Mouse (Mus musculus) megakaryocyte-erythroid progenitor cell, adult 5-6 weeks (primary cell): Measurements from ENCODE around the gene Ghrh. TPM values are rescaled to one million over a fixed set of nuclear protein-coding genes. Genes with fewer than 3 reads are reported as not detected.

Experiments
- ATAC-seq: replicated peaks from 2 replicates; pipeline ENCODE4 v1.8.0; 2016; ENCODE audit warnings: mild to moderate bottlenecking, inconsistent platforms; ENCODE audit not compliant: severe bottlenecking, poor library complexity, low FRiP score, low TSS enrichment
- total RNA-seq, 2 experiments: library from RNA; stranded (forward) in 1 of 2; stranded (reverse) in 1 of 2; fragments of 200-1000, 215-1000 nt in 1 of 2; fragments of >200 nt in 1 of 2; fragmentation: Nextera tagmentation in 1 of 2; gene quantifications; 2 replicates each; pipeline ENCODE4 v1.2.3; 2014 to 2017

Ghrh gene
- total RNA-seq, 2 experiments from 2014 or later, result not detected

- no peak for ATAC-seq
Observed at GRCm38 (mm10) chr2:157313718-157314117, 33.6 kb downstream of the Ghrh start.

- ATAC-seq, result no peak
Observed at GRCm38 (mm10) chr2:157310963-157311637, 36.2 kb downstream of the Ghrh start.

- no peak for ATAC-seq
Observed at GRCm38 (mm10) chr2:157309611-157310010, 37.7 kb downstream of the Ghrh start.

GRCm38 (mm10) chr2:157308273-157308917 lies 38.9 kb downstream of the Ghrh start:
- ATAC-seq, result no peak

- ATAC-seq, result no peak
Observed at GRCm38 (mm10) chr2:157307715-157308265, 39.5 kb downstream of the Ghrh start.

GRCm38 (mm10) chr2:157306091-157307032 lies 40.9 kb downstream of the Ghrh start:
- ATAC-seq, result no peak

- ATAC-seq, result no peak
Observed at GRCm38 (mm10) chr2:157303096-157303495, 44.2 kb downstream of the Ghrh start.

- ATAC-seq, result no peak
Observed at GRCm38 (mm10) chr2:157300051-157300450, 47.3 kb downstream of the Ghrh start.

GRCm38 (mm10) chr2:157296105-157296689 lies 51.1 kb downstream of the Ghrh start:
- no peak for ATAC-seq

GRCm38 (mm10) chr2:157292093-157292492 lies 55.2 kb downstream of the Ghrh start:
- no peak for ATAC-seq

GRCm38 (mm10) chr2:157288996-157289395 lies 58.3 kb downstream of the Ghrh start:
- peak; percentile 79 for ATAC-seq

- peak; percentile 72 for ATAC-seq
Observed at GRCm38 (mm10) chr2:157287542-157287941, 59.8 kb downstream of the Ghrh start.

GRCm38 (mm10) chr2:157283321-157283720 lies 64.0 kb downstream of the Ghrh start:
- ATAC-seq, result no peak

Other genes starting within 250 kb of the Ghrh start
- gene Samhd1, start 212.2 kb downstream of the Ghrh start, total RNA-seq (2014; fragmentation: Nextera tagmentation), result 63.5 and 64.5 TPM in 2 replicates
- gene Samhd1, start 212.2 kb downstream of the Ghrh start, total RNA-seq (2017), result 48.9 and 60.9 TPM in 2 replicates
- gene Rbl1, start 143.0 kb downstream of the Ghrh start, total RNA-seq (2014; fragmentation: Nextera tagmentation), result 61.3 and 76.0 TPM in 2 replicates
- 78.7 and 83.2 TPM in 2 replicates for gene Rbl1, start 143.0 kb downstream of the Ghrh start, total RNA-seq (2017)
- 179 and 198 TPM in 2 replicates for gene Rpn2, start 68.5 kb downstream of the Ghrh start, total RNA-seq (2014; fragmentation: Nextera tagmentation)
- 158 and 221 TPM in 2 replicates for gene Rpn2, start 68.5 kb downstream of the Ghrh start, total RNA-seq (2017)
- not detected in 2 replicates for gene Mroh8, start 68.0 kb downstream of the Ghrh start, total RNA-seq (2014; fragmentation: Nextera tagmentation)
- 0.34 TPM in 1 of 2 replicates, not detected in the other for gene Mroh8, start 68.0 kb downstream of the Ghrh start, total RNA-seq (2017)
- 27.2 and 33.9 TPM in 2 replicates for gene Manbal, start 20.1 kb upstream of the Ghrh start, total RNA-seq (2014; fragmentation: Nextera tagmentation)
- 8.6 and 17.3 TPM in 2 replicates for gene Manbal, start 20.1 kb upstream of the Ghrh start, total RNA-seq (2017)
- 0.42 TPM in 1 of 2 replicates, not detected in the other for gene Src, start 70.9 kb upstream of the Ghrh start, total RNA-seq (2014; fragmentation: Nextera tagmentation)
- gene Src, start 70.9 kb upstream of the Ghrh start, total RNA-seq (2017), result 0.75 and 1.3 TPM in 2 replicates
- gene Nnat, start 212.6 kb upstream of the Ghrh start, total RNA-seq (2014; fragmentation: Nextera tagmentation), result not detected in 2 replicates
- gene Nnat, start 212.6 kb upstream of the Ghrh start, total RNA-seq (2017), result not detected in 2 replicates
- 22.9 and 26.2 TPM in 2 replicates for gene Blcap, start 223.8 kb upstream of the Ghrh start, total RNA-seq (2014; fragmentation: Nextera tagmentation)
- 14.6 and 16.3 TPM in 2 replicates for gene Blcap, start 223.8 kb upstream of the Ghrh start, total RNA-seq (2017)